Mouse (Mus musculus) forebrain, embryonic 13.5 days (tissue): Measurements from ENCODE around the gene Ptpdc1. TPM values are rescaled to one million over a fixed set of nuclear protein-coding genes. Genes with fewer than 3 reads are reported as not detected.
A peak's percentile ranks its signal among the peaks of the same experiment; 100 is the strongest.

ENCODE experiments used
- ATAC-seq: fragments of 200-750 bp; cut with Nextera tagmentation; 2 replicates; pipeline ENCODE4 v1.8.0; 2017
- H3K27ac ChIP-seq: fragments of 300-500 bp; sonication (generic); 2 replicates; pipeline ENCODE4 v1.5.1; 2015; ENCODE audit warnings: inconsistent platforms, mild to moderate bottlenecking, moderate library complexity
- H3K27me3 ChIP-seq: fragments of 300-500 bp; sonication (generic); 2 replicates; pipeline ENCODE4 v1.6.1; 2015; ENCODE audit warnings: mild to moderate bottlenecking, inconsistent platforms
- H3K36me3 ChIP-seq: fragments of 300-500 bp; sonication (generic); 2 replicates; pipeline ENCODE4 v1.6.1; 2015; ENCODE audit warnings: mild to moderate bottlenecking, inconsistent platforms; ENCODE audit not compliant: poor library complexity, severe bottlenecking
- H3K4me1 ChIP-seq: fragments of 300-500 bp; sonication (generic); 2 replicates; pipeline ENCODE4 v1.6.1; 2015; ENCODE audit warnings: inconsistent platforms
- H3K4me2 ChIP-seq: fragments of 300-500 bp; sonication (generic); 2 replicates; pipeline ENCODE4 v1.6.1; 2015; ENCODE audit warnings: inconsistent platforms, mild to moderate bottlenecking, moderate library complexity
- H3K4me3 ChIP-seq: fragments of 300-500 bp; sonication (generic); 2 replicates; pipeline ENCODE4 v1.5.1; 2015; ENCODE audit warnings: mild to moderate bottlenecking, inconsistent platforms
- H3K9ac ChIP-seq: fragments of 300-500 bp; sonication (generic); 2 replicates; pipeline ENCODE4 v1.6.1; 2015; ENCODE audit warnings: mild to moderate bottlenecking, inconsistent platforms
- H3K9me3 ChIP-seq: fragments of 300-500 bp; sonication (generic); replicated peaks from 2 replicates; pipeline ENCODE4 v1.6.1; 2016; ENCODE audit warnings: inconsistent platforms
- WGBS: fragments of 180-500 bp; shearing (Covaris S2); methylation state at CpG from one replicate; pipeline ENCODE4 v1.1.7; 2015; 5-methylcytosine and 5-hydroxymethylcytosine counted together
- polyA plus RNA-seq: library from polyadenylated mRNA; unstranded; fragments of >200 nt; fragmentation: Nextera tagmentation; extraction: Ambion mirVana; gene quantifications from 2 replicates; pipeline ENCODE4 v1.2.1, GENCODE M21; 2015

Ptpdc1 gene
- polyA plus RNA-seq, 1 experiment from 2014 or later: 13.0 TPM

GRCm38 (mm10) chr13:48603296-48603695, 22.2 kb downstream of the Ptpdc1 start:
- no peaks in the 10 kb centered on the region for H3K9me3 ChIP-seq
- H3K36me3 ChIP-seq: peaks cover 22% of the 10 kb centered on the region
- no peak overlapping the region for H3K27ac ChIP-seq
- ATAC-seq: no peak
- WGBS: 81% methylated on average over 3 of the region's 3 CpGs
- no peaks in the 10 kb centered on the region for H3K4me1 ChIP-seq
- no peaks in the 10 kb centered on the region for H3K27me3 ChIP-seq
- H3K4me2 ChIP-seq: no peak overlapping the region
- no peak overlapping the region for H3K9ac ChIP-seq
- H3K4me3 ChIP-seq: no peak overlapping the region

DNA sequence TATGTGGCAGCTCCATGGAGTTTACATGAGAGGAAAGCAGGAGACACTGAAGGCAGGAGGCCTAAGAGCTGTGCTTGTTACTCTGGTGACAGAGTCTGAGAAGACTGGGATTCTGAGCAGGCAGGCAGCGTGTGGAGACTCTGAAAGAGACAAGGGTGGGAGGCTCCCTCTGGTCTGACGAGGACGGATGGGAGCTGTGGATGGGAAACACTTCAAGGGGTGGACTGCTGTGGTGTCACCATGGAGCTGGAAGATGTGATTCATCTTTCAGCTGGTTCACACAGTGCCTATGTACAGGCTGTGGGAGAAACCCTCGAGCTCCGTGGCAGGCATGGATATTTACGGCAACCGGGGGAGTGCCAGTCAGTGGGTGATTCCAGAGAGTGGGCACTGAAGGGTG, 30.9 kb downstream of the Ptpdc1 start:
- Histone ChIP-seq H3K4me3 (no peak overlapping the region), H3K36me3 (peaks cover 17% of the 10 kb centered on the region), H3K9ac (peak overlapping the region; percentile 18; the same call in 1 of the 2 replicates), H3K27ac (peak overlapping the region; percentile 80), H3K27me3 (no peaks in the 10 kb centered on the region), H3K4me1 (peaks cover 26% of the 10 kb centered on the region), H3K9me3 (no peaks in the 10 kb centered on the region), H3K4me2 (peak overlapping the region; percentile 40; the same call in 1 of the 2 replicates)
- WGBS: 41% methylated on average over 7 of the region's 7 CpGs
- peak; percentile 59 for ATAC-seq

DNA sequence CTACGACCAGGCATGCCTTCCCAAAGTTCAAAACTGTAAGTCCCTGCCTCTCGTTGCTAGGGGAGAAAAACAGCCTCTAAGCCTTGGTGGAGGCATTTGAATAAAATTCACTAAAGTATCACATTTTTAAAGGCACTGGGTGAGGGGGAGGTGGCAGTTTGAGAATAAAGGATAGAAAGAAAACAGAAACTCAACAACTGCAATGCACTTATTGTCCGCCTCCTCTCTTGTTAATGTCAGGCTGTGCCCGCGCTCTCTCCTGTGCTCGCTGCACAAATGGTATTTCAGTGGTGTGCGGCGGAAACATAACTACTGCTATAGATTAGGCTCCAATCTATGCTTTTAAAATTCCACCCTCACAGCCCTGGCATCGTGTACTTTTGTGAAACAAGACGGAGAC, 31.4 kb downstream of the Ptpdc1 start:
- Histone ChIP-seq H3K36me3 (peaks cover 21% of the 10 kb centered on the region), H3K9ac (no peak overlapping the region), H3K4me2 (peak overlapping the region; percentile 40), H3K27ac (peak overlapping the region; percentile 80), H3K4me3 (no peak overlapping the region), H3K9me3 (no peaks in the 10 kb centered on the region), H3K27me3 (no peaks in the 10 kb centered on the region), H3K4me1 (peaks cover 26% of the 10 kb centered on the region)
- ATAC-seq: 0 out of 2 replicates have a peak, but pooled peaks have one; percentile 22
- WGBS: 9% methylated on average over 10 of the region's 10 CpGs

DNA sequence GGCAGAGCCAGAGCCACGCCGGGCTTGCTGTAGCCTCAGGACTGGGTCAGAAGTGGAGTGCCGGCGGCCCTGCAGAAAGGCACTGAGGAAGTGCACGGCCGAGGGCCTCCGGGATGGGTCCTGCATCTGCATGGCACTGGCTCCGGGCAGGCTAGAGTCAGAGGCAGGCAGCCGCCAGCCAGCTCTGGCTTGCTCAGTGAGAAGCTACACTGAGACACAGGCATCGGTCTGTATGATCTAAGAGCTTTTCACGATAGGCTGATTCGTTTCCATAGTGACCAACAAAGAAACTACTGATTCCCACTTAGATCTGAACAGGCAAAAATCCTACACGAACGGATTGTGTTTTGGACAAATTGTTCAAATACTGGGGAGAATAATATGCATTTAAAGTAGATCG, 32.3 kb downstream of the Ptpdc1 start:
- Histone ChIP-seq H3K9me3 (no peaks in the 10 kb centered on the region), H3K4me3 (peak overlapping the region; percentile 16; the same call in 1 of the 2 replicates), H3K36me3 (peaks cover 27% of the 10 kb centered on the region), H3K27me3 (no peaks in the 10 kb centered on the region), H3K4me2 (peak overlapping the region; percentile 49), H3K27ac (peak overlapping the region; percentile 11; the same call in 1 of the 2 replicates), H3K4me1 (peaks cover 26% of the 10 kb centered on the region), H3K9ac (peak overlapping the region; percentile 62)
- 18% methylated on average over 15 of the region's 15 CpGs for WGBS
- peak; percentile 94 for ATAC-seq

DNA sequence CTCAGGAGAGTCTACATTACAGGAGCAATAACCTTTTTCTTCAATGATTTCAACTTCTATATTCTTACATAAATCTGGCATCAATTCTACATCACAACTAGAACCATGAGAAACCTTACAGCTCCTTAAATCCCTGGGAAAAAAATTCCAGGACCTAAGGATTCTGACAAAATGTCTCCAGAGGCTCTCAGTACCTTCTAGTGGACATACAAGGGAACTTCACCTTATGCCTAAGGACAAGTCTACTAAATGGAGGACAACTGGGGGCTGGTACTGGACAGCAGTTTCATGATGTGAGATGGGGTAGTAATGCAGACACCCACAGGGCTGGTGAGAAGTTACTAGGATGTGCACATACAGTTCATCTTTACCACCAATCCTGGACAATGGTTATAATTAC, 34.7 kb downstream of the Ptpdc1 start:
- H3K36me3 ChIP-seq: peaks cover 44% of the 10 kb centered on the region
- H3K4me1 ChIP-seq: peaks cover 26% of the 10 kb centered on the region
- no peak overlapping the region for H3K4me2 ChIP-seq
- H3K4me3 ChIP-seq: no peak overlapping the region
- H3K9ac ChIP-seq: no peak overlapping the region
- H3K27ac ChIP-seq: no peak overlapping the region
- no peaks in the 10 kb centered on the region for H3K9me3 ChIP-seq
- ATAC-seq: no peak
- no peaks in the 10 kb centered on the region for H3K27me3 ChIP-seq

DNA sequence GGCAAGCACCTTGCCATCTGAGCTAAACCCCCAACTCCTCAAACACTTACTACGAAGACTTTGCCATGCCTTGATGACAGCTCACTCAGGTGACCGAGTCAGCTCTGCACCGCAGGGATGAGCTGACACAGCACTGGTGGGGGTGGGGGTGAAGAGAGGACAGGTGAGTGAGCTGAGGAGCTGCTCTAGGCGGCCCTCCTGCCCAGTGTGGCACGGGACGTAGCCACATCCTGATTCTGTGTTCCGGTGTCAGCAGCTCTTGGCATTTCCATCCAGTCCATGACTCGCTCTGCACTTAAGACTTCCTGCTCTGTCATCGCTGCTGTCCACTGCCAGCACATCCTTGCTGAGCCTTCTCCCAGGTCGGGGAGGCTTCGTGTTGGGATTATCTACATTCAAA, 38.1 kb downstream of the Ptpdc1 start:
- Histone ChIP-seq H3K9ac (no peak overlapping the region), H3K4me1 (no peaks in the 10 kb centered on the region), H3K27me3 (no peaks in the 10 kb centered on the region), H3K4me2 (no peak overlapping the region), H3K27ac (no peak overlapping the region), H3K36me3 (peaks cover 64% of the 10 kb centered on the region), H3K4me3 (no peak overlapping the region), H3K9me3 (no peaks in the 10 kb centered on the region)
- 92% methylated on average over 11 of the region's 11 CpGs for WGBS
- no peak for ATAC-seq

DNA sequence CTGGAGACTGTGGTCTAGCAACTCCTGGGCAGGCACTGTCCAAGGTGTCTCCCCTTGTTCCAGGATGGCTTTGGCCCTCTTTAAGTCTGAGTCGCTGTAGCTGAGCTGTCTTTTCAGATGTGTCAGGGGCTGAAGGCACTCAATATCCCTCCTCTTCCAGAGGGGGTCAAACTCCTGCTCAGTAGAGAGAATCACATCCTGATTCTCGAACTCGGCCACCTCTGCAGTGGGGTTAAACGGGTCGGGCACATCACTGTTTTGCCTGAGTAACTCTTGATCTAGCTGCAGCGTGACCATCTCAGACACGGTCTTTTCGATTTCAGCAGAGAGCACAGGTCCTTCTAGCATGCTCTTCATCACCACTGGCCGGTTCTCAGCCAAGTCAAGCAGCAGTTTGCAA, 39.0 kb downstream of the Ptpdc1 start:
- Histone ChIP-seq H3K9me3 (no peaks in the 10 kb centered on the region), H3K4me2 (no peak overlapping the region), H3K4me1 (no peaks in the 10 kb centered on the region), H3K4me3 (no peak overlapping the region), H3K27me3 (no peaks in the 10 kb centered on the region), H3K9ac (no peak overlapping the region), H3K36me3 (peaks cover 66% of the 10 kb centered on the region), H3K27ac (no peak overlapping the region)
- no peak for ATAC-seq
- WGBS: 94% methylated on average over 9 of the region's 9 CpGs

- peaks cover 66% of the 10 kb centered on the region for H3K36me3 ChIP-seq
- no peaks in the 10 kb centered on the region for H3K9me3 ChIP-seq
- H3K4me1 ChIP-seq: no peaks in the 10 kb centered on the region
- WGBS: 88% methylated on average over 7 of the region's 7 CpGs
- no peak overlapping the region for H3K4me2 ChIP-seq
- no peak overlapping the region for H3K27ac ChIP-seq
- H3K4me3 ChIP-seq: no peak overlapping the region
- ATAC-seq: no peak
- no peaks in the 10 kb centered on the region for H3K27me3 ChIP-seq
- H3K9ac ChIP-seq: no peak overlapping the region
These were observed 39.7 kb downstream of the Ptpdc1 start for GRCm38 (mm10) chr13:48585786-48586185.

- WGBS: 82% methylated on average over 10 of the region's 10 CpGs
- Histone ChIP-seq H3K4me3 (no peak overlapping the region), H3K27me3 (no peaks in the 10 kb centered on the region), H3K36me3 (peaks cover 54% of the 10 kb centered on the region), H3K4me2 (no peak overlapping the region), H3K4me1 (peaks cover 5% of the 10 kb centered on the region; the same call in 1 of the 2 replicates), H3K9me3 (no peaks in the 10 kb centered on the region), H3K27ac (no peak overlapping the region), H3K9ac (no peak overlapping the region)
- ATAC-seq: no peak
These were observed 42.6 kb downstream of the Ptpdc1 start for GRCm38 (mm10) chr13:48582688-48583379.

- no peak overlapping the region for H3K9ac ChIP-seq
- no peak overlapping the region for H3K4me3 ChIP-seq
- no peak for ATAC-seq
- no peak overlapping the region for H3K27ac ChIP-seq
- H3K36me3 ChIP-seq: peaks cover 23% of the 10 kb centered on the region
- WGBS: 66% methylated on average over 4 of the region's 4 CpGs
- no peak overlapping the region for H3K4me2 ChIP-seq
- peaks cover 9% of the 10 kb centered on the region; the same call in 1 of the 2 replicates for H3K4me1 ChIP-seq
- H3K27me3 ChIP-seq: no peaks in the 10 kb centered on the region
- no peaks in the 10 kb centered on the region for H3K9me3 ChIP-seq
These were observed 46.8 kb downstream of the Ptpdc1 start for GRCm38 (mm10) chr13:48578616-48579015.

GRCm38 (mm10) chr13:48577836-48578235, 47.6 kb downstream of the Ptpdc1 start:
- WGBS: 55% methylated on average over 11 of the region's 11 CpGs
- H3K9me3 ChIP-seq: no peaks in the 10 kb centered on the region
- ATAC-seq: no peak

DNA sequence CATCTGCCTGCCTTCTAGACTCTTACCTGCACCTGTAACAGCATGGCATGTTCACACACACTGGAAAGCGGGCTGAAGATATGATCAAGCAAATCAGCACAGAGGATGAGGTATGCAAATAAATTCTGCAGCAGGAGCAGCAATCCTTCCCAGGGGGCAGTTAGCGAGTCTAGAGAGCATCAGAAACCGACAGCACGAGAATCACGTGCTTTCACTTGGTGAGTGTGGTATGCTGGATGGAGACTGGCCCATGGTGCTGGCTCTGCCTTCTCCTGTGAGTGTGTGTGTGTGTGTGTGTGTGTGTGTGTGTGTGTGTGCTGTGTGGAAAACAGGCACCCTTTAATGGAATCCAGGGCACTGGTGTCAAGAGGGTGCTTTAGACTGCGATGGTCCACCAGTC, 48.5 kb downstream of the Ptpdc1 start:
- H3K9me3 ChIP-seq: no peaks in the 10 kb centered on the region
- H3K4me3 ChIP-seq: no peak overlapping the region
- peaks cover 16% of the 10 kb centered on the region for H3K36me3 ChIP-seq
- H3K4me2 ChIP-seq: no peak overlapping the region
- no peak for ATAC-seq
- H3K4me1 ChIP-seq: peaks cover 10% of the 10 kb centered on the region; the same call in 1 of the 2 replicates
- 72% methylated on average over 6 of the region's 6 CpGs for WGBS
- no peak overlapping the region for H3K27ac ChIP-seq
- H3K27me3 ChIP-seq: no peaks in the 10 kb centered on the region
- H3K9ac ChIP-seq: no peak overlapping the region

More at GRCm38 (mm10) chr13:48577836-48578235, 47.6 kb downstream of the Ptpdc1 start:
- peaks cover 10% of the 10 kb centered on the region; the same call in 1 of the 2 replicates for H3K4me1 ChIP-seq
- no peak overlapping the region for H3K4me3 ChIP-seq
- H3K9ac ChIP-seq: no peak overlapping the region
- H3K4me2 ChIP-seq: no peak overlapping the region
- no peaks in the 10 kb centered on the region for H3K27me3 ChIP-seq
- peaks cover 23% of the 10 kb centered on the region for H3K36me3 ChIP-seq
- H3K27ac ChIP-seq: no peak overlapping the region

- ATAC-seq: no peak
- H3K27ac ChIP-seq: no peak overlapping the region
- no peak overlapping the region for H3K4me3 ChIP-seq
- H3K4me1 ChIP-seq: peaks cover 10% of the 10 kb centered on the region; the same call in 1 of the 2 replicates
- H3K9me3 ChIP-seq: no peaks in the 10 kb centered on the region
- 85% methylated on average over 6 of the region's 6 CpGs for WGBS
- no peaks in the 10 kb centered on the region for H3K27me3 ChIP-seq
- H3K9ac ChIP-seq: no peak overlapping the region
- peaks cover 12% of the 10 kb centered on the region for H3K36me3 ChIP-seq
- H3K4me2 ChIP-seq: no peak overlapping the region
These were observed 50.7 kb downstream of the Ptpdc1 start for GRCm38 (mm10) chr13:48574718-48575117.
